In genomic region chr11:33181804-33182203, GRCm38 (mm10) we compare ENCODE assay signal across 25 mouse cellular contexts. TPM values are rescaled to one million over a fixed set of nuclear protein-coding genes. Genes with fewer than 3 reads are reported as not detected.
"Had no signal": no experiment of that assay in that cellular context is flagged by ENCODE, and none has a peak within 500 bp of the region (broad histone marks: within the 10 kb centered on the region; RNA-seq: fewer than 3 reads in every experiment).

No protein-coding gene starts in this region.

- H3K9me3 ChIP-seq: lung, embryonic 15.5 days; midbrain, embryonic 10.5 days; midbrain, embryonic 12.5 days; neural tube, embryonic 13.5 days; neural tube, embryonic 15.5 days had no signal

- H3K36me3 ChIP-seq: lung, embryonic 15.5 days; midbrain, embryonic 10.5 days; midbrain, embryonic 12.5 days; neural tube, embryonic 13.5 days; neural tube, embryonic 15.5 days had no signal

- ATAC-seq: midbrain, embryonic 16.5 days had no signal

- DNase-seq: lung, adult 18-20 months; lung, postnatal 10 days; lung, postnatal 4 days; midbrain, embryonic 14.5 days; right cerebral cortex, adult 18-20 months; right cerebral cortex, postnatal 25 days; right cerebral cortex, postnatal 4 days; spleen, adult 18-20 months; thymus, adult 18-20 months; thymus, postnatal 14 days; thymus, postnatal 36 days had no signal

- H3K4me3 ChIP-seq: lung, embryonic 15.5 days; midbrain, embryonic 12.5 days; myocyte; neural tube, embryonic 13.5 days; neural tube, embryonic 15.5 days had no signal

- H3K9ac ChIP-seq: lung, embryonic 15.5 days; midbrain, embryonic 12.5 days; neural tube, embryonic 15.5 days had no signal

- H3K27ac ChIP-seq: lung, embryonic 15.5 days; midbrain, embryonic 10.5 days; midbrain, embryonic 12.5 days; neural tube, embryonic 13.5 days; neural tube, embryonic 15.5 days had no signal

- H3K4me2 ChIP-seq: lung, embryonic 15.5 days; neural tube, embryonic 13.5 days; neural tube, embryonic 15.5 days had no signal

RNA-seq across cellular contexts. Expression of gene Tlx3, which starts 21.6 kb away (rescaled TPM):
- total RNA-seq: megakaryocyte, adult 5-6 weeks; megakaryocyte-erythroid progenitor cell, adult 5-6 weeks had no signal
- polyA plus RNA-seq: liver, embryonic 16.5 days; myocyte; small intestine, adult 2 months; stomach, embryonic 14.5 days; stomach, embryonic 16.5 days; thymus, postnatal 0 days had no signal

RNA-seq across cellular contexts. Expression of gene Fgf18, which starts 34.6 kb away (rescaled TPM):
- total RNA-seq: megakaryocyte, adult 5-6 weeks; megakaryocyte-erythroid progenitor cell, adult 5-6 weeks had no signal
- polyA plus RNA-seq: small intestine, adult 2 months had no signal
